Mouse (Mus musculus): Measurements from ENCODE around the gene Gm10401.

DNA sequence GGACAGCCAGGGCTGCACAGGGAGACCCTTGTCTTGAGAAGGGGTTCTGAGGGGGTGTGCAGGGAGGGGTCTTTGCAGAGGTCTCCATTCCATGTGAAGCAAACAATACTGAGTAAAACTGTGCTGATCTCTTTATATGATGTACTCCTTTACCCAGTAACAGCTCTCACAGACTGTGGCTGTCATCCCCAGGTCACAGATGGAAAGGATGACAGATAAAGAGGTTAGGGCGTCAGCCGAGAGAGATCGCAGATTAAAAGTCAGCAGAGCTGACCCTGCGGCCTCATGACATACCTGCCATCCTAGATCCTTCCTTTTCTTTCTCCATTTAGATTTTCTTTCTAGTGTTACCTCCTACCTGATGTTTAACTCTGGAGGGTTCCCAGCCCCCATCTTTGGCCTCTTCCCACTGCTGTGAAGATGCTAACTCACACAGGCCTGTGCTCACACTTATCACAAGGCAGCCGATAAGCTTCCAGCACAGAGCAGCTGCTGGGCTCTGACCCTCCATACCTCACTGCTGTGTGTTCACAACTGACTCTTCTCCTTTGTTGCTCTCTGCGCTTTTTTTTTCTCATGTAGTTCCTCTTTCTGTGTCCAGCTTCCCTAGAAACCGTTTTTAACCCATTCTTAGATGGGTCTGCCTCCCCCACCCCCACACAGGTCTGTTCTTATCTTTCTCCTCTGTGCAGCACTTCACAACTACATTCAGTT is 39.4 kb downstream of the Gm10401 start:
- no peak for TF ChIP-seq CTCF (IDR thresholded peaks at IDR 0.05; ENCODE audit: control insufficient read depth, insufficient read depth, insufficient replicate concordance, low read depth, low read length)
- TF ChIP-seq POLR2A (IDR thresholded peaks at IDR 0.05; ENCODE audit: control insufficient read depth, low read depth, low read length) = no peak

Data from testis, adult 2 months (tissue).